Mouse (Mus musculus): ENCODE measurements around the gene Snap47.

Gene Snap47

DNA sequence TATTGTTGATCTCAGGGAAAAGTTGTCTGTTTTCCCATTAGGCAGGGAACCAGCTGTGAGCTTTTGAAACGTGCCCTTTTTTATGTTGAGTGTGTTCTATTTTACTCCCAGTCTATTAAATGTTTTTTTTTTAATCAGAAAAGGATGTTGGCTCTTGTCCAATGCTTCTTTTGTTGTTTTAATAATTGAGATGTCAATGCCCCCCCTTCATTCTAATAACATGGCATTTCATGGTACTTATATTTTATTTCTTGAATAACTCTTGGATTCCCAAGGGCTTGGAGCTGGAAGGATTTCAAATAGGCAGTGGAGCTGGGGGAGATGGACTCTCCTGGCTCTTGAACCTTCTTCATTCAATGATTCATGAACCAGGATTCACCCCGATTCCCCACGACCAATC is 85.0 kb downstream of the Snap47 start:
- no peak for DNase-seq

DNA sequence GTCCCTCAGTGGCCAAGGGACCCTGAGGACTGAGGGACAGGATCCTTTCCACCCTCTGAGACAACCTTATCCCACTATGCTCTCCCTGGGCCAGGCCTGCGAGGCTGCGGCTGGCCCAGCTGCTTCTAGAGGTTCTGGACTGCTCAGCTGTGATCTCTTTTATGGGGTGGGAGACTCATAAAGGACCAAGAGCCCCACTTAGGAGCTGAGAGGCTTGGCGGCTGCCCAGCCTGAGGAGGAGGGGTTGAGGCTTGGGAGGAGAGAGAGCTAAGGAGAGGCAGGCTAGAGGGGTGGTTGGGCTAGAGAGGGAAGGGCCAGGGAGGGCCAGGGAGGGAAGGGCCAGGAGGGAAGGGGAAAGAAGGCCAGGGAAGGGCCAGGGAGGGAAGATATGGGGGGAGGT is 86.6 kb downstream of the Snap47 start:
- no peak for DNase-seq

- DNase-seq: no peak
Observed at GRCm38 (mm10) chr11:59364007-59364406, 87.0 kb downstream of the Snap47 start.

DNA sequence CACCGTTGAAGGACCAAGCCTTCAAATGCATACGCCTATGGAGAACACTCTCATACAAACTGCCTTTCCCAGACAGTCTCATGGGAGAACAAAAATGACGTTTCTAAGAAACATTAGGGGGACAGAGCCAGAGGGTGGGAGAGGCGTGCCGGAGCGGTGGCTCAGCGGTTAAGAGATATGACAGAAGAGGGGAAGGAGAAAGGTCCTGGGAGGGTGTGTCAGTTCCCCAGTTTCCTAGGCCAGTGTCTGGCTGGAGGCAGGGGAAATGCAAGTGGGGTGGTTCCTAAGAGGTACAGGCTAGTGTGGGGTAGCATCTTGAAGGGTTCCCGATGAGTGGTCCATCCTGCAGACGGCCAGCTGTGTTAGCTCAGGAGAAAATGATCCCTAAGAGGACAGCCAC is 89.7 kb downstream of the Snap47 start:
- no peak for DNase-seq
